Mouse (Mus musculus) cerebellum, adult 11-12 months (tissue): Measurements from ENCODE around the gene Gm43738.

Source experiments
- DNase-seq: peaks from one replicate; pipeline ENCODE4 v3.0.0; 2022

The Gm43738 gene

GRCm38 (mm10) chr3:89100811-89101210 is at the start of gene Gm43738:
TSS of gene Gm43738 (minus strand) at chr3:89101099.
- DNase-seq, result peak; percentile 72

GRCm38 (mm10) chr3:89148567-89148966 is 47.7 kb upstream of the Gm43738 start:
- no peak for DNase-seq

GRCm38 (mm10) chr3:89147979-89148311 is 47.0 kb upstream of the Gm43738 start:
- no peak for DNase-seq

- peak; percentile 31 for DNase-seq
Observed at GRCm38 (mm10) chr3:89147101-89147978, 46.4 kb upstream of the Gm43738 start.

- no peak for DNase-seq
Observed at GRCm38 (mm10) chr3:89145566-89145965, 44.7 kb upstream of the Gm43738 start.

- DNase-seq, result no peak
Observed at GRCm38 (mm10) chr3:89144821-89145220, 43.9 kb upstream of the Gm43738 start.

GRCm38 (mm10) chr3:89136365-89136764 is 35.5 kb upstream of the Gm43738 start:
- no peak for DNase-seq

GRCm38 (mm10) chr3:89135958-89136357 is 35.1 kb upstream of the Gm43738 start, which contains the start of gene Pklr:
TSS of gene Pklr (plus strand) at chr3:89136142.
- no peak for DNase-seq

GRCm38 (mm10) chr3:89133752-89134151 is 32.9 kb upstream of the Gm43738 start:
- no peak for DNase-seq

- no peak for DNase-seq
Observed at GRCm38 (mm10) chr3:89133063-89133450, 32.2 kb upstream of the Gm43738 start.

GRCm38 (mm10) chr3:89132285-89133062 is 31.6 kb upstream of the Gm43738 start:
- peak; percentile 38 for DNase-seq

- DNase-seq, result no peak
Observed at GRCm38 (mm10) chr3:89131816-89132215, 30.9 kb upstream of the Gm43738 start.

GRCm38 (mm10) chr3:89129908-89130307 is 29.0 kb upstream of the Gm43738 start:
- DNase-seq, result no peak

- DNase-seq, result no peak
Observed at GRCm38 (mm10) chr3:89125981-89126380, 25.1 kb upstream of the Gm43738 start.

GRCm38 (mm10) chr3:89124241-89124640 is 23.3 kb upstream of the Gm43738 start:
- DNase-seq, result no peak

- DNase-seq, result no peak
Observed at GRCm38 (mm10) chr3:89123313-89123712, 22.4 kb upstream of the Gm43738 start.

GRCm38 (mm10) chr3:89115522-89115921 is 14.6 kb upstream of the Gm43738 start:
- DNase-seq, result no peak

GRCm38 (mm10) chr3:89113058-89113457 is 12.2 kb upstream of the Gm43738 start:
- DNase-seq, result no peak

- DNase-seq, result no peak
Observed at GRCm38 (mm10) chr3:89108146-89108545, 7.2 kb upstream of the Gm43738 start.

GRCm38 (mm10) chr3:89107545-89107944 is 6.6 kb upstream of the Gm43738 start:
- no peak for DNase-seq

- DNase-seq, result no peak
Observed at GRCm38 (mm10) chr3:89106881-89107280, 6.0 kb upstream of the Gm43738 start.

GRCm38 (mm10) chr3:89103291-89103595 is 2.3 kb upstream of the Gm43738 start:
- DNase-seq, result no peak

- DNase-seq, result no peak
Observed at GRCm38 (mm10) chr3:89102495-89103290, 1.8 kb upstream of the Gm43738 start.
